Mouse (Mus musculus) B cell, adult (primary cell): Measurements from ENCODE around the gene Syt15. TPM values are rescaled to one million over a fixed set of nuclear protein-coding genes. Genes with fewer than 3 reads are reported as not detected.

Source experiments
- total RNA-seq: library from RNA; stranded (reverse); gene quantifications from 4 replicates; pipeline ENCODE4 v1.2.4, GENCODE M21; 2023; ENCODE audit not compliant: inconsistent age

Gene Syt15
- total RNA-seq, result not detected in 4 replicates

DNA sequence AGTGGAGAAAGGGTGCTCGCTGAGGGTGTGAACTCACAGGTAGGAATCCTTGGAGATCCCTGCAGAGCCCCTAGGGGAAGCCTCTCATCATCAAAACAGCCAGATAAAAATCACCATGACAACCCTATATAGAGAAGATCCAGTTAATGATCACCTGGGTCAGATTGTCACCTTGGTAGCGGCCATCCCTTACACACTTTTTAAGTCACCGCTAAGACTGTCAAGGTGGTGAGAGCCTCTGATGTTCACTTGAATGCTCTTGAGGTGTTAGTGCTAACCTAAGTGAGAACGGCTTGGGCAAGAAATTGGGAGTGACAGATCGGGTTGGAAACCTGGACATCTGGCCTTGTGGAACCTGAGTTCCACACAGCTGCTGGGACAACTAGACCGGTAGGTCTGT is at the start of gene Syt15:
Gene Syt15 (plus strand): TSS at position 301 of the 400 bp plus-strand sequence.

DNA sequence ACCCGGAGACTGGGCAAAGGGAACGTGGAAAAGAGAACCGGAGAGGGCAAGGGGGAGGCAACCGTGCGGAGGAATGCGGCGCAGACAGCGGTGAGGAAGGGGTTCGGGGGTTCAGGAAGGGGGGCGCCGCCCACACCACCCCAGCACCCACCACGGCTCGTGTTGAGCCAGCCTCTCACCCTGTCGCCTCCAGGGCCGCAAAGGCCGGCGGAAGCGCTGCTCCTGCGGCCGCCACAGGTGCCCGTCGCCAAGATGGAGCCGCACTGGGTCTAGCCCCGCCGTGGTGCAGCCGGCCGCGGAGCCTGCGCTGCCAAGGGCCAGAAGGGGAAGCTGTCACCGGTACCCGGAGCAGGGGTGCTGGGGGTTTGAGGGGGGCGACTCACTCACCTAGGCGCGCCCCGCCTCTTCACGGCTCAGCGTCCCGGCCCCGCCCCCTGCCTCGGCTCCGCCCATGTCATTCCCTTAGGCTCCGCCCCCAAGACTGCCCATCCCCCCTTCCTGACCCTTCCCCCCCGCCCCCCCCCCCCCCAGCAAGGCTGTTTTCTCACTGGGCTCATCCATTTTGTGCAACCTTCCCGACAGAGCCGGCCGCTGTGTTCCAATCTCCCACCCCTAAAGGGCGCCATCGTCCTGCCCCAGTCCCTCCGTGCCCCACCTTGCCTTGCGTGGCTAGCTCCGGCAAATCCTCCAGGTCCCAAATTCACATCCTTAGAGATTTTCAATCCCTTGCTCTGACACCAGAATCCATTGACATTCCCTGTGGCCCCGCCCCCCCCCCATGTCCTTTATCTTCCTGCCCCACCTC is 18.0 kb upstream of the Syt15 start, which contains the start of gene Gprin2:
Gene Gprin2 (minus strand): TSS at position 423 of the 805 bp plus-strand sequence.

Other genes with a start within 250 kb of the Syt15 start
- 0.16 to 0.35 TPM (median 0.27 TPM) in 4 replicates for gene Zfp488, start 240.8 kb upstream of the Syt15 start, total RNA-seq
- not detected in 4 replicates for gene Gm30083, start 204.4 kb upstream of the Syt15 start, total RNA-seq
- gene Gm5460, start 202.8 kb upstream of the Syt15 start, total RNA-seq, result not detected in 4 replicates
- not detected in 4 replicates for gene Antxrl, start 166.9 kb upstream of the Syt15 start, total RNA-seq
- gene Anxa8, start 133.6 kb upstream of the Syt15 start, total RNA-seq, result 0.42 TPM in 1 of 4 replicates, not detected in the others
- not detected in 4 replicates for gene A630023A22Rik, start 116.8 kb upstream of the Syt15 start, total RNA-seq
- not detected in 4 replicates for gene Npy4r, start 67.1 kb upstream of the Syt15 start, total RNA-seq
- not detected in 4 replicates for gene Gprin2, start 17.9 kb upstream of the Syt15 start, total RNA-seq
- 25.1 to 28.2 TPM (median 27.0 TPM) in 4 replicates for gene Shld2, start 90.9 kb downstream of the Syt15 start, total RNA-seq
- gene Glud1, start 91.1 kb downstream of the Syt15 start, total RNA-seq, result 99.8 to 132 TPM (median 115 TPM) in 4 replicates
- not detected in 4 replicates for gene Fam25c, start 135.8 kb downstream of the Syt15 start, total RNA-seq
- not detected in 4 replicates for gene Sncg, start 155.2 kb downstream of the Syt15 start, total RNA-seq
- gene Mmrn2, start 155.9 kb downstream of the Syt15 start, total RNA-seq, result not detected in 4 replicates